Mouse (Mus musculus) skeletal muscle tissue, adult 2 months (tissue): ENCODE results near the gene Kif6.

Experiments used
- DNase-seq: peaks from one replicate; pipeline ENCODE4 v3.0.0-alpha.2; 2012; ENCODE audit warnings: low read depth, low spot score

Gene Kif6

DNA sequence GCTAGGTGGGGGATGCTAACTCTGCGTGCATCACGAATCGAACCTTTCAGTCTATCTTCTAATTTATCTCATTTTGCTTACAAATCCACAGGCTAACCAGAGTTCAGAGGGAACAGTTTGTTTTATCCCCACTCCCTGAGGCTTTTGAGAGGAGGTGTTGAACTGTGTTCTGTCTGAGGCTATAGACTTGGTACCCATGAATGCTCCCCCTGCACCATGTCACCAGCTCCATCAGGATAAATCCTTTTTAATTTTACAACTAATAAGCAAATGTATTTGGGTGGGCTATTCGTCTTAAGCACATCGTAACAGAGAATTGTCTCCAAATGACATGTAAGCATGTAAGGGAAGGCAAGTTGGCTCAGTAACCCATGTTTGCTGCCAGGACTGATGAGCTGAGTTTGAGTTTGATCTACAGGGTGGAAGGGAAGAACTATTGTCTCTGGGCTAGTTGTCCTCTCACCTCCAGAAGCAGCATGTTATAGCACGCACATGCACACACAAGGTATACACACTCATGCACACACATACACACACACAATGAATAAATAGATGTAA is 122.4 kb downstream of the Kif6 start:
- no peak for DNase-seq

DNA sequence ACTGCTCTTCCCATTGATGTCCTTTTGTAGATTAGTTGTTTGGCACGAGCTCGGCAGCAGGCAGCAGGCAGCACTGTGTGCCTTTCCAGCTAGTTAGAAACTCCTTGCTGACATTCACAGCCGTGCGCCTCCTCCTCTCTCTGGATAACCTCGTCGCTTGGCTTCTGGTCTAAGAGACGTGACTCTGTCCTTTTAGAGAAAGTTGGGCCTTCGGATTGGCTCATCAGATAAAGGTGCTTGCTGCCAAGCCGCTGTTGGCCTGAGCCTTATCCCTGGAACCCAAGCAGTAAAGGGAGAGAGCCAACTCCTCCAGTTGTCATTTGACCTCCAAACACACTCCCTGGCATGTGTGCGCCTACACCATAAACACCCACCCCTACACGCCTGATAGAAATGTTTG is 123.4 kb downstream of the Kif6 start:
- DNase-seq = peak; percentile 91

DNA sequence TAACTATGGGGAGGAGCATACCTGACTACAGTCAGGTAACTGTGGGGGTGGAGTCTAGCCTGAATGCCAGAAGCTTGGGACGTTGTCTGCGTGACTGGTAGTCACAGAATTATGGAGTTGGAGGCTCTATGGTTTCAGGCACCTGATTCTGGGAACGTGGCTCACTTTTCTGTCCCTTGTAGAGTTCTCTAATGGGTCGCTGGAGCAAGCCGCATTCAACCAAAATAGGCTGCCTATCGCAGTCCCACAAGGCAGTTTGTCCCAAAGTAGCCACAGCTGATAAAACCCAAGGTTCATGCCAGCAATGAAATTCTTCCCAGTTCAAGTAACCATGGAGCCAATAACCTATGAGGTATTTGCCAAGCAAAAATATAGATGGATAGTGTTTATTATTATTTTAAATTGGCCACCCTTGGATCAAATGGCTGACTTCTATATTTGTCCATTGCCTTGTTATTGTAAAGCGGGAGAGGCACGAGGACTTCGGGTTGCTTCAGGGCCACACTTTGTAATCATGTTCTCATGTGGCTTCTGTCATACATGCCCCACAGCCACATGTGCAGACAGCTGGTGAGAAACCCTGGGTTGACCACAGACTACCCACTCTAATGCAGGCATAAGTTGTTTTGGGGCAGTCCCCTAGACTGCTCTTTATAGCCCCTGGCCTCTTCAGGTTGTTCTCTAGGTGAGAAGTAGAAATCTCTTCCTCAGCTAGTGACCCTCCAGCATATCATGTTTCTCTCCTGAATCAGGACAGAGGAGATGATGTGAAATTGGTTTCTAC is 125.2 kb downstream of the Kif6 start:
- no peak for DNase-seq

DNA sequence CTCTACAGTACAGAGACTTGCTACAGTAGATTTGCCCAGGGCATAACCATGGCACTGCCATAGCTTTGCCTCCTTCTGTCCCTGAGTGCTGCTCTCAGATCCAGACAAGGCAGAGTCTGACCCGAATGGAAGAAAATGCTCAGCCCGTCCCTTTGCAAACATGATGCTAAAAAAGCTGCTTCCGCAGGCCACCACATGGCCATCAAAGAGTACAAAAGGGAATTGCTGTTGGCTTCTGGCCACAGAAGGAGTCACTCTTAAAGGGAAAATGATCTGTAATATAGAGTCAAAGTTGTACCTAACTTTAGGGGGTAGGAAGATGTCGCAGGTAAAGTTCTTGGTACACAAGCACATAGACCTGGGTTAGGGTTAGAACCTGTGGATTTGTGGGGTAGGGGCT is 126.2 kb downstream of the Kif6 start:
- no peak for DNase-seq

DNA sequence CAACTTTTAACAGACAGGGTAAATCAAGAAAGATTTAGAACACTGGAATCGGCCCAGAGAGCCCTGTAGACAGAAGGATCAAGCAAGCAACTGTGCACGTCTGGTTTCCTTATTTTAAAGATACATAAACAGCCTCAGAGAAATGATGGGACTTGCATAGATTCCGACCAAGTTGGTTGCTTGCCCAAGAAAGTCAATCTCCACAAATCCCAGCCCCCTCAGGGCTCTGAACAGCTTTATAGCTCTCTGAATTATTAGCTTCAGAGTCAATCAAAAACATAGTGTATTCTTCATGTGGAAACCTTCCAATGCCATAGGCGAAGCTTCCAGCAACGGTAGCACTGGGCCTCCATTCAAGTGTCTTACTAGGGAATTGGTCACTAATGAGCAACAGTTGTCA is 127.0 kb downstream of the Kif6 start:
- no peak for DNase-seq

DNA sequence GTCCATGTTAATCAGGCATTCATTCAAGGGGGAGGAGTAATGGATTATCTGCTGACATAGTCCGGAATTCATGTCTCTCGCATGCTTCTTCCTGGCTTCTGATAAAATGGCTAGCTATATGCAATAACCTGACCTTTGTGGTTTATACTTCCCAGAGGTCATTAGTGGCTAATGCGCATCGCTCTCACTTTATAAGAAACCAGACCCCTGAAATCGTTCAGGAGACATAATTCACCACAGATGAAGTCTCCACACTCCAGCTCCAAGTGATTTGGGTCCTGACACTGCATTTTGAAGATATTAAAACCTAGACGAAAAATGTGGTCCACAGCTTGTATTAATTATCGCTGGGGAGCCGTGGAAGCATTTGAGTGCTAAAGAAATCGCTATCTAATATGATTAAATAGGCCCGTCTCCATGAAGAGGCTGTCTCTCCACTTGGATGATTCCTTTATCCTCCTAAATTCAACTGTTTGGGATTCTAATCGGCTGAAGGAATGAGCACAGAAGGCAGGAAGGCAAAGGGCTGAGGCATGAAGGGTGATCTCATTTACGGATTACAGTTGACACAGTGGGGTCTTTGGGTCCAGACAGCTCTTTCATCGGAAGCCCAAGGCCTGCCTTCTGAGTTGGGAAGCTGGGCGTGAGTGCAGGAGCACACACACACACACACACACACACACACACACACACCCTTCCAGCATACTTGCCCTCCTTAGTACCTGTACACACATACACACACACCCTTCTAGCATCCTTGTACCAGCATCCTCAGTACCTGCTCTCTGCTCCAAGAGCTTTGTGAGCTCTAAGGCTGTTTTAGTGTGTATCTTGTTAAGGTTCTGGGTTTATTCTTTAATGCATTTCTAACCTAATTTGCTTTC is 128.9 kb downstream of the Kif6 start:
- DNase-seq = no peak

DNA sequence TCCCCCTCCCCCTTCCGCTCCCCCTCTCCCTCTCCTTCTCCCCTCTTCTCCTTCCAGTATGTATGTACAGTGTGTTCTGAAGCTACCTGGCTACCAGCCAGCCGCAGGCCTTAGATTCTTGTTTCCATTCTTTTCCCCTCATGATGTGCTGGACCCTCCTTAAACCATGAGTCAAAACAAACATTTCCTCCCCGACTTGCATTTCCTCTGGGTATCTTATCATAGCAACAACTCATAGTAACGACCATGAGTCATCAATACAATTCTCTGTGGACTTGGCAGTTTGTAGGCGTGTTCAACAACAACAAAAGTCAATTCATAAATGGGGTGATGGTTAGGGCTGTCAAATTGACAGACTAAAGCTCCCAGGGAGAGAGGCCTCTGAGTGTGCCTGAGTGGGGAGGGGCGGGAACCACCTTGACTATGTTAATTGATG is 136.0 kb downstream of the Kif6 start:
- no peak for DNase-seq

DNA sequence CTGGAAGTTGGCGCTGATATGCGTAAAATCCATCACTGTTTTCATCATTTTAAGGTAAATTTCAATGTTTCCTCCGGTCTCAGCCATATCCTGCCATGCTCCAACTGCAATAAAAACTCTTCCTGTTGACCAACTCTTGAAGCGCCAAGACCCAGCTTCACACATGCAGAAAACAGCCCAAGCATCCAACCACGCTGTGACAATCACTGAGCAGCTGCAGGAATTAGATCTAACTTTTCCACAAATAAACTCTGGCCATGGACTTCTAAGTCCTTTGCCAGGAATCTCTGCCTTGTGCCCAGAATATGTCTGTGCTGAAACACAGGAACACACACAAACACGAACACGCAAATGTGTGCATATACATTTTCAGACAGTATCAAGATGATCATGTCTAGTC is 138.9 kb downstream of the Kif6 start:
- DNase-seq = no peak

DNA sequence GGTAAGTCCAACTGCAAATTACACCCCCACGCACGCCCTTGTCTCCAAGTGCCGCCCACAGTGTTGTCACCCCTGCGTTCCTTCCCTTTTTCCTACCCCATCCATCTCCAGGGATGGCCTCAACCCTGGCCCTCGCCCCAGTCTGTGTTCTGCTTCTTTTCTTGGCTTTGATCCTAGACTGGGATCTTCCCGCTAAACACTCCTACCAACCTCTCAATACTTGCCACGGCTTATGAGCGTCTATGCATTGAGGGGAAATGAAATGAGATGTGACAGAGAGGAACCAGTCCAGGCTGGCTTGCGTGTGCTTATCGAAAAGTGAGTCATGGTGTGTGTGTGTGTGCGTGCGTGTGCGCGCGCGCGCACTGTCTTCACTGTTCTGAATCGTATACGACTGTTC is 141.9 kb downstream of the Kif6 start:
- peak; percentile 21 for DNase-seq

DNA sequence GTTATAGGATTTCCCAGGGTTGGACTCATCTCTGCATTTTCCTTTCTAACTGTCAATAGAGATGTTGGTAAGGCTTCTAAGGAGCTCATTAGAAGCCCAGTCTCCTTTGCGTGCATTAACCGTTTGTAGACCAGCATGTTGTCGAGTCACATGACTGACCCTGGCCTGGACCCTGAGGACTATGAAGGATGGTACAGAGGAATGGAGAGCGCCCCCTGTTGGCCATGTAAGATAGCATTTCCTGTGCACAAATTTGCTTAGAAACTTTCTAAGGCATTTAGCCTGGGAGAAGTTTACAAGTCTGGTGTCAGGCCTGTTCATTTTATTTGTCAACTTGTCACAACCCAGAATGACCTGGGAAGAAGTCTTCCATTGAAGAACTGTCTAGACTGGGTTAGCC is 144.1 kb downstream of the Kif6 start:
- no peak for DNase-seq

DNA sequence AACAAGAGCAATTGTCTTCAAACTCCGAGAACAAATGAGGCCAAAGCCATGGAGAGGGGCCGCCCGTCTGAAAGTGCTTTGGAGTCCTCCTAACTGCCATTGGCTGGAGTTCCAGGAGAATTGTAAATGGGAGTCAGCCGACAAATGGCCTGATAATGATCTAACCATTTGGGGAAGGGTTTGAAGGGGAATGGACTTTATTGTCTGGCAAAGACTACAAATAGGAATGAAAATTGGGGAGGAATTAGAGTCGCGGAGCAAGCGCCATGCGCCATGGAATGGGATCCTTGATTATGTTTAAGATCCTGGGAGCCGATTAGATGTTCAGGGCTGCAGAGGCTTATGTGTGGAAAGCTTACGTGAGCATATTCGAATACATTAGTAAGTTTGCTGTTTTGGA is 146.3 kb downstream of the Kif6 start:
- no peak for DNase-seq

DNA sequence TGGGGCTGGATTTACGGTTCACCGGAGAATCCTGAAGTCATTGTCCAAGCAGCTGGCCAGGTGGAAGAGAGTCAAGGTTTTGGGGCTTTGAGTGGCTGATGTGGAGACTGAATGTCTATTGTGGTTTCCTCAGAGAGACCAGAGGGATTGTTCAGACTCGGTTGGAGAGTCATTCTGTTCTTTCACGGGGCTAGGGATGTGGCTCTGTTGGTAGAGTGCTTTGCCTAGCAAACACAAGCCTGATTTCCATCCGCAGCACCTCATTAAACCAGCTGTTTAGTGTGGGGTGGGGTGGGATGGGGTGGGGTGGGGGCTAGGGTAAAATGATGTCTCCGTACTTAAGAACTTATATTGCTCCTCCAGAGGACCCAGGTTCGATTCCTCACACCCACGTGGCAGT is 146.9 kb downstream of the Kif6 start:
- DNase-seq = no peak

DNA sequence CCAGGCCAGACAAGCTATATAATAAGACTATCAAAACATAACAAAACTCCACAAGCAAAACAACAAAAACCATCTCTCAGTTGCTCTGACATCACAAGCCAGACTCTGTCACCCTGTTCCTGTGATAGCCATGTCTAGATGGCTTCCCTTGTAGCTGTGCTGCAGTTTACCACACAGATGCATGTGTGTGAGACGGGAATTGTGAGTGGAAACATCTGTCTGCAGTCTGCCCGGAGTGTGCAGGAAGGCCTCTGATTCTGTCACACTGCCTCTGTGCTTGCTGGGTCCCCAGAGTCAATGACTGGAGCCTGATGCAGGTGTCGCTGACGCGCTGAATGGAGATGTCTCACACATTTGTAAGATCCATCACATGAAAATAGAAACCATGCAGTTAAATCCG is 150.0 kb downstream of the Kif6 start:
- no peak for DNase-seq

DNA sequence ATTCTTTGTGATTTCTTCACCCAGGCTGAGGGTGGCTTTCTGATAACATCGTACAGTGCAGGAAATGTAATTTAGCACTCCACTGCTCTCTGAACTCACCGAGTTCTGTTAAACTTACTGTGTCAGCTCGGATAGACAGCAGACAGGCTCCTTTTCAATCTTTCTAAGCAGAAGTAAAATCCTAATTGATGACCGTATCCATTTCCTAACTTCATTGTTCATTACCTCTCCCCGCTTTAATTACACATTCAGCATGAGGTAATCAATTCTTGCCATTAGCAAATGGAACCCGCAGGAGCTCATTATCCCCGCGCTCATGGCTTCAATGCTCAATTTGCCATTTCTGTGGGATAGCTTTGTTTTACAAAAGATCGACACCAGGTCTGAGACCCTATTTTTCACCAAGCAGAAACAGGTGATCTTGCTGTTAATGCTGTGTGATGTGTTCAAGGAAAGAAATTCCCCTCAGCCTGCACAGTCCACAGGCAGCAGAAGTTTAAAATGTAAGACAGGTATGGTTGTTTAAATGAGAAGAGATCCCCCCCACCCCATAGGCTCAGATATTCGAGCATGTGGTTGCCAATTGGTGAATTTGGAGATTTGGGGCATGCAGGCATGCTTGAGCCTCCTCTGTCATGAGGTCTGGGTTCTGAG is 152.9 kb downstream of the Kif6 start:
- no peak for DNase-seq

DNA sequence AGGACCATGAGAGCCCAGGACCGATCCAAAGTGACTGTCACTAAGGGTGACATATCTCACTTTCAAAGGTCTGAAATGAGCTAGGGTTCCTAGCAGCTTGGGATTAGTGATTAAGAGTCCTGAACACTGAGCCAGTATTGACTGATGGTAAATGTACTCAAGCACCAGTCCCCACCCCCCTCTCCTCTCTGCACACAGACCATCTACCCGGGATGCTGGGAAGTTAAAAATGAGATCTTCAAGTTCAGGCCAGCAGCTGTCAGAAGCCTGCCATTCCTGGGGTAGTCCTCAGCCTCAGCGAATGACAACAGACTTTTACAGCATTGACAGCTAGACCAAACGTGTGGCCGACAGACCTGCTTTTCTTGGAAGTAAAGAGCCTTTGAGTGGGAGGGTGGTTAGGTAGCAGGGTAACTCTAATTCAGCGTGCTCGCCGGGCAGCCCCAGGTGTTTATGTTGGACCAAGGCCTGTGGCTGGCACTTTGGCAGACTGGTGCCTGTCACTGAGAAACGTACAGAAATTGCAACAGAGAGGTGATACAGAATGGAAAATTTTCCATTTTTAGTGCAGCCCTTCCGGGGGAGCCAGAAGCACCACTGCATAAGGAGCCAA is 156.9 kb downstream of the Kif6 start:
- no peak for DNase-seq

DNA sequence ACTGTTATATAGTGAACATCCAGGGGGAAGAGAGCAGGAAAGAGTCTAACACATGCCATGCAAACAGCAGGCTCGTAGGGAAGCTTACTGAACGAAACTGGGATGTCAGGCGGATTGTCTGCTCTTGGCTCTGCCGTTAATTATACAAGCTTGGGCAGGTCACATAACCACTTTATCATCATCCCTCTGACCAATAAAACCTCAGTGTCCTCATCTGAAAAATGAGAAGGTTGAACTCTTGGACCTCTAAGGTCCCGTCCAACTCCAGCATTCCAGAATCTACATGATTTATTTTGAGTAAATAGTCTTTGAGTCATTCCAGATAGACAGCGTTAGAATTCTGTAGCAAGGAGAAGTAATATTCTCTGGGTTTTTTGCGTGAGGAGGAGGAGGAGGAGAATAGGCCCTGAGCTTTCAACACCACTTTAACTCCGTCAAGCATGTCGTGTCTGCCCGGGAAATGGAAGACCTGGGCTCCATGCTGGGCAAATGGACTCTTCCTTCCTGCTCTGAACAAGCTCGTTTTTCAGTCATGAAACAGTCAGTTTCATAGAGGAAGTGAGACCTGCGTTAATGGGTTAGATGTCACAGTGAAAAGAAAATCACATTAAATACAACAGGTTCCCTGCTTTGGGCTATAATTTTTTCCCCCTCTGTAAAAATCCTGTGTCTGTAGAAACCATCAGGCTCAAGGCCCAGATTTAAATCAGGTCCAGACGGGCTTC is 162.3 kb downstream of the Kif6 start:
- peak; percentile 12 for DNase-seq

DNA sequence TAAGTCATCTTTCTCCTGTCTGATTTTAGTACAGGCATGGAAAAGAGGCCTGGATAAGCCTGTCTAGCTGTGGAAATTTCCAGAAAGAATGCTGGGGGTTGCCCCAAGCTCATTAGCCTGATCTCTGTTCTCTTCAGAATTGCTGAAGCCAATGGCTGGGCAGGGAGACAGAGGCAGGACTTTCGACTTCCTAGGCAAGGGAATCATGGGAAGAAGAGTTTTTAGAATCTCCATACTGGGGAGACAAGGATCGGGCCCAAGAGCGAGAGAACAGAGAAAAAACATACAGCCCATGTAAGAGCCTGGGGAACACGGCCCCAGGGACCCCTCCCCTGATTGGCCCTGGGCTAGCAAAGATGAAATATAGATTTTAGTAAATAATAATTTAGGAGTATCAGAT is 164.1 kb downstream of the Kif6 start:
- no peak for DNase-seq

DNA sequence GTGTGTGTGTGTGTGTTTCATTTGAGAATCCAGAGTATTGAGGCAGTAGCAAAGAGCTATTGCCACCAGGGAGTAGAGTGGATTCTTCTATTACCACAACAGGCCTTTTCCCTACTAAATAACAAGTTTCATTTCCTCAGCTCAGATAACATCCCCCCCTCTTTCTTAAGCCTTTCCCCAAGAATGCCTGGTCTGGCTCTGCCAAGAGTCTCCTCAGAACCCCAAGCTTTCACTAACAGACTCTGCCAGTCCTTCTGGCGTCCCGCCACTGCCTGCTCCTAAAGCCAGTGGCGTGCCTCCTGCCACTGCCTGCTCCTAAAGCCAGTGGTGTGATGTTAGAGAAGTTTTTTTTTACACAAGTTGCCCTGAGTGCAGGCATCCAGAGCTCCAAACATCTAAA is 164.6 kb downstream of the Kif6 start:
- DNase-seq = peak; percentile 32

DNA sequence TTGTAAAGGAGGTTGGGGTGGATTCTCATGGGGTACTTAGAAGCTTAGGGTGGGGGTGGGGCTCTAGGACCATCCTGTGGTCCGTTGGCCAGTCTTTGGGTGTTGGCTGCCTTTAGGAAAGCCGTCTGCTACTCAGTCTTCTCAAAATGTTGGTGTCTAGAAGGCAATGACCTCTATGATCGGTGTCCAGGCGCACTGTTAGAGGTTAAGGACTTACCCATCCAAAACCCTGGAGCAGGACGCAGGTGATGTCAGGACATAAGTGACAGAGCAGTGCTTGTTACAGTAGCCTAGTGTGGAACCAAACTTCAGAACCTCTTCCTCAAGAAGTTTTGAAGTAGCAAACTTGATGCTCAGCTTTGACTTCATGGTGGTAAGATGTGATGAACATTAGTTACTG is 170.9 kb downstream of the Kif6 start:
- no peak for DNase-seq

DNA sequence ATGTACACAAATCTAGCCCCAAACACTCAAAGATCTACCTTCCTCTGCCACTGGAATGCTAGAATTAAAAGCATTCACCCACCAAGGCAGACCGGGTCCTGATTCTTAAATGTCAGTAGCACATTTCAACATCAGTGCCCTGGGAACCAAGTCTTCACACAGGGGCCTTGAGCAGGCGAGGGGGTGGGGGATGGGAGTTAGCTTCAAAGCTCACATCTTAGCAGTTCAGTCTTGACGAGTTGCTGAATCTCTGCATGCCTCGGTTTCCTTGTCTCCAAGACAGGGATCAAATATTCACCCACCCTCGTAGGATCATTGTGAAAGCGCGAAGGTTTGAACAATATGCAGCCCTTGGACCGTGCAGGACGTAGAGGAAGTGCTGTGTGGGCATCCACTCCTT is 172.4 kb downstream of the Kif6 start:
- DNase-seq = no peak
